Mouse (Mus musculus) left cerebral cortex, adult 8-10 months (tissue): ENCODE results near the gene Slfnl1. TPM values are rescaled to one million over a fixed set of nuclear protein-coding genes. Genes with fewer than 3 reads are reported as not detected.

Experiments
- DNase-seq, 2 experiments: peaks; one replicate each; pipeline ENCODE4 v3.0.0; 2022; ENCODE audit warnings: low spot score in 2 of 2
- total RNA-seq, 4 experiments: library from RNA; stranded (reverse); gene quantifications; 2 replicates each; pipeline ENCODE4 v1.2.4; 2022

The Slfnl1 gene
- total RNA-seq, 4 experiments from 2014 or later: 0.46 to 0.56 (median 0.51) TPM

DNA sequence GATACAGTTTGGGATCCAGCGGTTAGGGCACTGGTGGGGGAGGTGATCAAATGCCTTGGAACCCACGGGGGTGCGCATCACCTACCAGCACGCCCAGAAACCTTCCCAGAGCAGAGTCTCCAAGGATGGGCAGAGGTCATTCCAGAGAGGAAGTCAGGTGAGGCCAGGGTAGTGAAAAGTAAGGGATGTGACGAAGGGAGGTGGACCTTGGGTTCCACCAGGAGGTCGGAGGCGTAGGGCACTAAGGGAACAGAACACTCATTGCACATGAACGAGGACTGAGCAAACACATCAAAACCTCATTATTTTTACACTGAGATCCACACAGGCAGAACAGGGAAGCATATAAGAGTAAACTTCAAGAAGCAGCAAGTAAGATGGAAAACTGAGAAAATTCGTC lies 49.7 kb downstream of the Slfnl1 start:
- no peak for DNase-seq

Other genes with a start within 250 kb of the Slfnl1 start
- gene Foxo6, start 244.9 kb upstream of the Slfnl1 start, total RNA-seq: 10 to 100 TPM; 12.3 to 15.1 (median 13.7) TPM
- 10 to 100 TPM; 85.6 to 99.5 (median 87.5) TPM for gene Scmh1, start 127.0 kb upstream of the Slfnl1 start, total RNA-seq
- 10 to 100 TPM; 36.9 to 37.8 (median 37.8) TPM for gene Ctps, start 38.0 kb downstream of the Slfnl1 start, total RNA-seq
- gene Gm8439, start 56.5 kb downstream of the Slfnl1 start, total RNA-seq: not detected
- 10 to 100 TPM; 14.1 to 18.0 (median 17.1) TPM for gene Cited4, start 134.3 kb downstream of the Slfnl1 start, total RNA-seq
- 1 to 10 TPM; 7.5 to 9.1 (median 7.7) TPM for gene Kcnq4, start 216.4 kb downstream of the Slfnl1 start, total RNA-seq